Mouse (Mus musculus): Measurements from ENCODE around the gene Pmpcb. TPM values are rescaled to one million over a fixed set of nuclear protein-coding genes. Genes with fewer than 3 reads are reported as not detected.
"Not testable (repeated sequence)": the region's sequence is repeated elsewhere in the genome, so short reads cannot be mapped to it uniquely, and the experiment has no call there.

Gene Pmpcb
- polyA plus RNA-seq (2015; fragmentation: Nextera tagmentation; extraction: Ambion mirVana): 87.0 and 95.7 TPM in 2 replicates

- peaks cover 20% of the 10 kb centered on the region for H3K4me1 ChIP-seq
- no peaks in the 10 kb centered on the region for H3K9me3 ChIP-seq
- H3K27ac ChIP-seq: peak within 1 kb of the TSS; percentile 87
- peaks cover 30% of the 10 kb centered on the region for H3K36me3 ChIP-seq
- no peaks in the 10 kb centered on the region for H3K27me3 ChIP-seq
- ATAC-seq (ENCODE audit: insufficient number of reproducible peaks, insufficient read depth, low FRiP score, low TSS enrichment, low read depth): peak; percentile 68
- H3K9ac ChIP-seq: peak within 1 kb of the TSS; percentile 91
- WGBS: under 1% methylated on average over 42 of the region's 42 CpGs
- peak within 1 kb of the TSS; percentile 91 for H3K4me3 ChIP-seq
- peak within 1 kb of the TSS; percentile 80 for H3K4me2 ChIP-seq
These were observed at the start of gene Pmpcb for GRCm38 (mm10) chr5:21736956-21737585. Pmpcb (plus strand) TSS chr5:21737141.

- Histone ChIP-seq H3K9me3 (no peaks in the 10 kb centered on the region), H3K27me3 (no peaks in the 10 kb centered on the region), H3K36me3 (no peaks in the 10 kb centered on the region), H3K4me3 (no peak overlapping the region), H3K27ac (no peak overlapping the region), H3K4me2 (no peak overlapping the region), H3K4me1 (peaks cover 3% of the 10 kb centered on the region; the same call in 1 of the 2 replicates), H3K9ac (no peak overlapping the region)
- WGBS: 93% methylated on average over 5 of the region's 5 CpGs
- no peak for ATAC-seq (ENCODE audit: insufficient number of reproducible peaks, insufficient read depth, low FRiP score, low TSS enrichment, low read depth)
These were observed 44.7 kb upstream of the Pmpcb start for GRCm38 (mm10) chr5:21692230-21692629.

GRCm38 (mm10) chr5:21693372-21693870 lies 43.5 kb upstream of the Pmpcb start:
- H3K4me3 ChIP-seq: no peak overlapping the region
- H3K4me2 ChIP-seq: no peak overlapping the region
- H3K9ac ChIP-seq: no peak overlapping the region
- peaks cover 3% of the 10 kb centered on the region; the same call in 1 of the 2 replicates for H3K4me1 ChIP-seq
- no peaks in the 10 kb centered on the region for H3K9me3 ChIP-seq
- no peak overlapping the region for H3K27ac ChIP-seq
- H3K27me3 ChIP-seq: no peaks in the 10 kb centered on the region
- no peaks in the 10 kb centered on the region for H3K36me3 ChIP-seq
- no peak for ATAC-seq (ENCODE audit: insufficient number of reproducible peaks, insufficient read depth, low FRiP score, low TSS enrichment, low read depth)
- 65% methylated on average over 3 of the region's 3 CpGs for WGBS

GRCm38 (mm10) chr5:21694854-21695490 lies 42.0 kb upstream of the Pmpcb start:
- Histone ChIP-seq H3K9me3 (no peaks in the 10 kb centered on the region), H3K9ac (no peak overlapping the region), H3K27me3 (no peaks in the 10 kb centered on the region), H3K36me3 (no peaks in the 10 kb centered on the region), H3K4me1 (no peaks in the 10 kb centered on the region), H3K27ac (no peak overlapping the region), H3K4me3 (no peak overlapping the region), H3K4me2 (no peak overlapping the region)
- ATAC-seq (ENCODE audit: insufficient number of reproducible peaks, insufficient read depth, low FRiP score, low TSS enrichment, low read depth): no peak
- WGBS: 83% methylated on average over 3 of the region's 3 CpGs

GRCm38 (mm10) chr5:21699555-21699954 lies 37.4 kb upstream of the Pmpcb start:
- not testable (repeated sequence) for ATAC-seq (ENCODE audit: insufficient number of reproducible peaks, insufficient read depth, low FRiP score, low TSS enrichment, low read depth); H3K9me3 ChIP-seq; H3K4me1 ChIP-seq; H3K4me3 ChIP-seq; H3K9ac ChIP-seq; H3K27ac ChIP-seq; H3K27me3 ChIP-seq; H3K36me3 ChIP-seq; H3K4me2 ChIP-seq
- WGBS: 95% methylated on average over 3 of the region's 3 CpGs

GRCm38 (mm10) chr5:21700272-21700821 lies 36.6 kb upstream of the Pmpcb start:
- 13% methylated on average over 10 of the region's 10 CpGs for WGBS
- Histone ChIP-seq H3K9me3 (no peaks in the 10 kb centered on the region), H3K27ac (no peak overlapping the region), H3K27me3 (no peaks in the 10 kb centered on the region), H3K4me3 (peak overlapping the region; percentile 69), H3K4me1 (no peaks in the 10 kb centered on the region), H3K36me3 (no peaks in the 10 kb centered on the region), H3K4me2 (peak overlapping the region; percentile 76), H3K9ac (peak overlapping the region; percentile 93; the same call in 1 of the 2 replicates)
- no peak for ATAC-seq (ENCODE audit: insufficient number of reproducible peaks, insufficient read depth, low FRiP score, low TSS enrichment, low read depth)

- peak overlapping the region; percentile 76 for H3K4me2 ChIP-seq
- no peaks in the 10 kb centered on the region for H3K9me3 ChIP-seq
- under 1% methylated on average over 22 of the region's 22 CpGs for WGBS
- H3K4me3 ChIP-seq: peak overlapping the region; percentile 69
- no peak for ATAC-seq (ENCODE audit: insufficient number of reproducible peaks, insufficient read depth, low FRiP score, low TSS enrichment, low read depth)
- H3K4me1 ChIP-seq: no peaks in the 10 kb centered on the region
- H3K27ac ChIP-seq: peak overlapping the region; percentile 95; the same call in 1 of the 2 replicates
- no peaks in the 10 kb centered on the region for H3K36me3 ChIP-seq
- peak overlapping the region; percentile 93 for H3K9ac ChIP-seq
- H3K27me3 ChIP-seq: no peaks in the 10 kb centered on the region
These were observed 36.0 kb upstream of the Pmpcb start for GRCm38 (mm10) chr5:21700934-21701333.

- peak within 1 kb of the TSS; percentile 93 for H3K9ac ChIP-seq
- H3K9me3 ChIP-seq: no peaks in the 10 kb centered on the region
- H3K4me1 ChIP-seq: no peaks in the 10 kb centered on the region
- peak within 1 kb of the TSS; percentile 95 for H3K27ac ChIP-seq
- peak; percentile 98 for ATAC-seq (ENCODE audit: insufficient number of reproducible peaks, insufficient read depth, low FRiP score, low TSS enrichment, low read depth)
- WGBS: under 1% methylated on average over 59 of the region's 59 CpGs
- peak within 1 kb of the TSS; percentile 76 for H3K4me2 ChIP-seq
- no peaks in the 10 kb centered on the region for H3K36me3 ChIP-seq
- peak within 1 kb of the TSS; percentile 69 for H3K4me3 ChIP-seq
- no peaks in the 10 kb centered on the region for H3K27me3 ChIP-seq
These were observed 35.5 kb upstream of the Pmpcb start, which contains the start of gene Napepld for GRCm38 (mm10) chr5:21701351-21702008. Napepld (minus strand) TSS chr5:21701396.

GRCm38 (mm10) chr5:21702009-21702364 lies 35.0 kb upstream of the Pmpcb start:
- Histone ChIP-seq H3K9ac (peak overlapping the region; percentile 93), H3K4me1 (no peaks in the 10 kb centered on the region), H3K9me3 (no peaks in the 10 kb centered on the region), H3K4me3 (peak overlapping the region; percentile 69), H3K36me3 (no peaks in the 10 kb centered on the region), H3K4me2 (peak overlapping the region; percentile 76), H3K27me3 (no peaks in the 10 kb centered on the region), H3K27ac (peak overlapping the region; percentile 95)
- no peak for ATAC-seq (ENCODE audit: insufficient number of reproducible peaks, insufficient read depth, low FRiP score, low TSS enrichment, low read depth)
- WGBS: 55% methylated on average over 2 of the region's 2 CpGs

- 83% methylated on average over 6 of the region's 6 CpGs for WGBS
- Histone ChIP-seq H3K27ac (no peak overlapping the region), H3K27me3 (no peaks in the 10 kb centered on the region), H3K4me1 (no peaks in the 10 kb centered on the region), H3K4me2 (no peak overlapping the region), H3K36me3 (no peaks in the 10 kb centered on the region), H3K9me3 (no peaks in the 10 kb centered on the region), H3K9ac (no peak overlapping the region), H3K4me3 (no peak overlapping the region)
- no peak for ATAC-seq (ENCODE audit: insufficient number of reproducible peaks, insufficient read depth, low FRiP score, low TSS enrichment, low read depth)
These were observed 34.0 kb upstream of the Pmpcb start for GRCm38 (mm10) chr5:21702873-21703475.

- no peak overlapping the region for H3K27ac ChIP-seq
- WGBS: 74% methylated on average over 3 of the region's 3 CpGs
These were observed 33.2 kb upstream of the Pmpcb start for GRCm38 (mm10) chr5:21703708-21704107.

More at GRCm38 (mm10) chr5:21703708-21704107, 33.2 kb upstream of the Pmpcb start:
- no peak overlapping the region for H3K4me2 ChIP-seq
- H3K4me1 ChIP-seq: no peaks in the 10 kb centered on the region
- H3K4me3 ChIP-seq: no peak overlapping the region
- H3K9me3 ChIP-seq: no peaks in the 10 kb centered on the region
- no peaks in the 10 kb centered on the region for H3K27me3 ChIP-seq
- no peak for ATAC-seq (ENCODE audit: insufficient number of reproducible peaks, insufficient read depth, low FRiP score, low TSS enrichment, low read depth)
- no peak overlapping the region for H3K9ac ChIP-seq
- no peaks in the 10 kb centered on the region for H3K36me3 ChIP-seq

Data from embryonic facial prominence, embryonic 13.5 days (tissue).